Mouse (Mus musculus): Measurements from ENCODE around the gene Nek5. TPM values are rescaled to one million over a fixed set of nuclear protein-coding genes. Genes with fewer than 3 reads are reported as not detected.

The Nek5 gene
- 27.3 TPM for polyA plus RNA-seq (2014; fragmentation: Illumina TruSeq; extraction: RNeasy Lipid Tissue Mini Kit (QIAGEN cat#74804); ENCODE audit: low read depth, low replicate concordance)

GRCm38 (mm10) chr8:22124220-22125152 is at the start of gene Nek5:
Nek5 (minus strand) TSS chr8:22125053.

DNA sequence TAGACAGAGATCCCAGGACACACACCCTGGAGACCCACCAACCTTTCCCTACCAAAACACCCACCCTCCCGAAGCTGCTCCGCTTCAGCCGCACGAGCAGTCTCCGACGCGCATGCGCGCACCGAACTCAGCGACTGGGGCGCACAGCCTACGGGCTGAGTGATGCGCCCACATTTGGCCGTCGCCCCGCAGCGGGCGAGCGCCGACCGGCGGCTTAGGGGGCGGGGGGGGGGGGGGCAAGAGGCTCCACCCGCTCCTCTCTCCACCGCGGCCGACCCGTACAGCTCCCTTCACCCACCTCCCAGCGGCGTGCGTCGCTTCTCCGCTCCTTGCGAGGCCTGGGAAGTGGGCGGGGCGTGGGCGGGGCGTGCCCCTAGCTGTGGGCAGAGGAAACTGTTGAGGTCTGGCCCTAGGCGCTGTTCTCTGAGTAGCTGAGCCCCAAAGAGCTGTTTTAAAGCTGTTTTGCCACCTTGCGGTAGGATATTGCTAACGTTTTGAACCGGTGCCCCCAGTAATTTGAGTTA is 41.3 kb upstream of the Nek5 start, which contains the start of gene Nek3:
TSS of gene Nek3 (minus strand) at position 356 of the 524 bp plus-strand sequence.

DNA sequence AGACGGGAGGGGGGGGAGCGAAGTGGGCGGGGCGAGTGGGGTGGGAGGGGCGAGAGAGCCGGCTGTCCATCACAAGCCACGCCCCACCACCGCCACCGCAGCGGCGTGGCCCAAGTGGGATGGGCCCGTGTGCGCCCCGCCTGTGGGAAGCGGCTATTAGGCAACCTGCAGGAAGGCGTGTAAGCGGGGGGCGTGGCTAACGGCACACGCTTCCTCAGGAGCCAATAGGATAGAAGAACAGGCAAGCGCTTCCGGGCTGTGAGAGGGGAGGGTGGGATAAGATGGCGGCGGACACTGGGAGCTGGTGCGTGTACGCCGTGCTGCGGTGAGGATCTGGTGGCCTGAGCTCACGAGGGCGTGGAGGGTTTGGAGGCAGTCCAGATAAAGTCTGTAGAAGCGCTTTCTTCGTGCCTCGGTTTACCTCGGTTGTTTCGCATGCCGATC is 64.4 kb downstream of the Nek5 start, which contains the start of gene Alg11:
TSS of gene Alg11 (plus strand) at position 276 of the 444 bp plus-strand sequence.

GRCm38 (mm10) chr8:22059821-22060445 is 64.9 kb downstream of the Nek5 start, which contains the start of gene Atp7b:
Atp7b (minus strand) TSS chr8:22060305.

Other genes starting within 250 kb of the Nek5 start
- not detected for gene Defb9, start 239.6 kb downstream of the Nek5 start, polyA plus RNA-seq (2014; fragmentation: Illumina TruSeq; extraction: RNeasy Lipid Tissue Mini Kit (QIAGEN cat#74804); ENCODE audit: low read depth, low replicate concordance)
- gene Defb11, start 218.6 kb downstream of the Nek5 start, polyA plus RNA-seq (2014; fragmentation: Illumina TruSeq; extraction: RNeasy Lipid Tissue Mini Kit (QIAGEN cat#74804); ENCODE audit: low read depth, low replicate concordance) = not detected
- gene Defb15, start 192.3 kb downstream of the Nek5 start, polyA plus RNA-seq (2014; fragmentation: Illumina TruSeq; extraction: RNeasy Lipid Tissue Mini Kit (QIAGEN cat#74804); ENCODE audit: low read depth, low replicate concordance) = not detected
- not detected for gene Defb35, start 186.7 kb downstream of the Nek5 start, polyA plus RNA-seq (2014; fragmentation: Illumina TruSeq; extraction: RNeasy Lipid Tissue Mini Kit (QIAGEN cat#74804); ENCODE audit: low read depth, low replicate concordance)
- not detected for gene Defb13, start 178.3 kb downstream of the Nek5 start, polyA plus RNA-seq (2014; fragmentation: Illumina TruSeq; extraction: RNeasy Lipid Tissue Mini Kit (QIAGEN cat#74804); ENCODE audit: low read depth, low replicate concordance)
- gene Fam90a1a, start 166.3 kb downstream of the Nek5 start, polyA plus RNA-seq (2014; fragmentation: Illumina TruSeq; extraction: RNeasy Lipid Tissue Mini Kit (QIAGEN cat#74804); ENCODE audit: low read depth, low replicate concordance) = not detected
- not detected for gene Ccdc70, start 155.3 kb downstream of the Nek5 start, polyA plus RNA-seq (2014; fragmentation: Illumina TruSeq; extraction: RNeasy Lipid Tissue Mini Kit (QIAGEN cat#74804); ENCODE audit: low read depth, low replicate concordance)
- not detected for gene Atp7b, start 64.7 kb downstream of the Nek5 start, polyA plus RNA-seq (2014; fragmentation: Illumina TruSeq; extraction: RNeasy Lipid Tissue Mini Kit (QIAGEN cat#74804); ENCODE audit: low read depth, low replicate concordance)
- 58.0 TPM for gene Alg11, start 64.3 kb downstream of the Nek5 start, polyA plus RNA-seq (2014; fragmentation: Illumina TruSeq; extraction: RNeasy Lipid Tissue Mini Kit (QIAGEN cat#74804); ENCODE audit: low read depth, low replicate concordance)
- 5.0 TPM for gene Nek3, start 41.4 kb upstream of the Nek5 start, polyA plus RNA-seq (2014; fragmentation: Illumina TruSeq; extraction: RNeasy Lipid Tissue Mini Kit (QIAGEN cat#74804); ENCODE audit: low read depth, low replicate concordance)
- 14.5 TPM for gene Ckap2, start 60.8 kb upstream of the Nek5 start, polyA plus RNA-seq (2014; fragmentation: Illumina TruSeq; extraction: RNeasy Lipid Tissue Mini Kit (QIAGEN cat#74804); ENCODE audit: low read depth, low replicate concordance)
- gene Vps36, start 67.8 kb upstream of the Nek5 start, polyA plus RNA-seq (2014; fragmentation: Illumina TruSeq; extraction: RNeasy Lipid Tissue Mini Kit (QIAGEN cat#74804); ENCODE audit: low read depth, low replicate concordance) = 55.3 TPM
- 1.7 TPM for gene Thsd1, start 102.3 kb upstream of the Nek5 start, polyA plus RNA-seq (2014; fragmentation: Illumina TruSeq; extraction: RNeasy Lipid Tissue Mini Kit (QIAGEN cat#74804); ENCODE audit: low read depth, low replicate concordance)
- not detected for gene Tpte, start 158.4 kb upstream of the Nek5 start, polyA plus RNA-seq (2014; fragmentation: Illumina TruSeq; extraction: RNeasy Lipid Tissue Mini Kit (QIAGEN cat#74804); ENCODE audit: low read depth, low replicate concordance)